Mouse (Mus musculus) midbrain, embryonic 15.5 days (tissue): Measurements from ENCODE around the gene Noto. TPM values are rescaled to one million over a fixed set of nuclear protein-coding genes. Genes with fewer than 3 reads are reported as not detected.
A peak's percentile ranks its signal among the peaks of the same experiment; 100 is the strongest.

ENCODE experiments used
- ATAC-seq: fragments of 200-750 bp; cut with Nextera tagmentation; replicated peaks from 2 replicates; pipeline ENCODE4 v1.8.0; 2017; ENCODE audit warnings: moderate TSS enrichment
- H3K27ac ChIP-seq: fragments of 300-500 bp; sonication (generic); 2 replicates; pipeline ENCODE4 v1.5.1; 2015; ENCODE audit warnings: mild to moderate bottlenecking, inconsistent platforms
- H3K27me3 ChIP-seq: fragments of 300-500 bp; sonication (generic); replicated peaks from 2 replicates; pipeline ENCODE4 v1.6.1; 2015; ENCODE audit warnings: inconsistent platforms
- H3K36me3 ChIP-seq: fragments of 300-500 bp; sonication (generic); replicated peaks from 2 replicates; pipeline ENCODE4 v1.6.1; 2015; ENCODE audit warnings: inconsistent platforms
- H3K4me1 ChIP-seq: fragments of 300-500 bp; sonication (generic); 2 replicates; pipeline ENCODE4 v1.6.1; 2015; ENCODE audit warnings: inconsistent platforms
- H3K4me2 ChIP-seq: fragments of 300-500 bp; sonication (generic); 2 replicates; pipeline ENCODE4 v1.6.1; 2015; ENCODE audit warnings: inconsistent platforms, mild to moderate bottlenecking, moderate library complexity
- H3K4me3 ChIP-seq: fragments of 300-500 bp; sonication (generic); 2 replicates; pipeline ENCODE4 v1.5.1; 2015; ENCODE audit warnings: mild to moderate bottlenecking, inconsistent platforms
- H3K9ac ChIP-seq: fragments of 300-500 bp; sonication (generic); 2 replicates; pipeline ENCODE4 v1.6.1; 2015; ENCODE audit warnings: mild to moderate bottlenecking, inconsistent platforms
- H3K9me3 ChIP-seq: fragments of 300-500 bp; sonication (generic); 2 replicates; pipeline ENCODE4 v1.6.1; 2016; ENCODE audit warnings: inconsistent platforms
- WGBS: fragments of 180-500 bp; shearing (Covaris S2); methylation state at CpG from one replicate; pipeline ENCODE4 v1.1.7; 2015; ENCODE audit warnings: mixed read lengths; 5-methylcytosine and 5-hydroxymethylcytosine counted together
- polyA plus RNA-seq: library from polyadenylated mRNA; unstranded; fragments of >200 nt; fragmentation: Nextera tagmentation; extraction: Ambion mirVana; gene quantifications from 2 replicates; pipeline ENCODE4 v1.2.1, GENCODE M21; 2015

The Noto gene
- polyA plus RNA-seq: not detected in 2 replicates

- Histone ChIP-seq H3K36me3 (no peaks in the 10 kb centered on the region), H3K4me1 (no peaks in the 10 kb centered on the region), H3K4me3 (no peak within 1 kb of the TSS), H3K9ac (no peak within 1 kb of the TSS), H3K27me3 (0 out of 2 replicates have a peak, but pooled peaks cover 5% of the 10 kb centered on the region), H3K9me3 (no peaks in the 10 kb centered on the region), H3K27ac (no peak within 1 kb of the TSS), H3K4me2 (no peak within 1 kb of the TSS)
- no peak for ATAC-seq
- WGBS: 17% methylated on average over 28 of the region's 28 CpGs
Measured at GRCm38 (mm10) chr6:85423836-85424379, at the start of gene Noto. Gene Noto (plus strand): TSS chr6:85423886.

DNA sequence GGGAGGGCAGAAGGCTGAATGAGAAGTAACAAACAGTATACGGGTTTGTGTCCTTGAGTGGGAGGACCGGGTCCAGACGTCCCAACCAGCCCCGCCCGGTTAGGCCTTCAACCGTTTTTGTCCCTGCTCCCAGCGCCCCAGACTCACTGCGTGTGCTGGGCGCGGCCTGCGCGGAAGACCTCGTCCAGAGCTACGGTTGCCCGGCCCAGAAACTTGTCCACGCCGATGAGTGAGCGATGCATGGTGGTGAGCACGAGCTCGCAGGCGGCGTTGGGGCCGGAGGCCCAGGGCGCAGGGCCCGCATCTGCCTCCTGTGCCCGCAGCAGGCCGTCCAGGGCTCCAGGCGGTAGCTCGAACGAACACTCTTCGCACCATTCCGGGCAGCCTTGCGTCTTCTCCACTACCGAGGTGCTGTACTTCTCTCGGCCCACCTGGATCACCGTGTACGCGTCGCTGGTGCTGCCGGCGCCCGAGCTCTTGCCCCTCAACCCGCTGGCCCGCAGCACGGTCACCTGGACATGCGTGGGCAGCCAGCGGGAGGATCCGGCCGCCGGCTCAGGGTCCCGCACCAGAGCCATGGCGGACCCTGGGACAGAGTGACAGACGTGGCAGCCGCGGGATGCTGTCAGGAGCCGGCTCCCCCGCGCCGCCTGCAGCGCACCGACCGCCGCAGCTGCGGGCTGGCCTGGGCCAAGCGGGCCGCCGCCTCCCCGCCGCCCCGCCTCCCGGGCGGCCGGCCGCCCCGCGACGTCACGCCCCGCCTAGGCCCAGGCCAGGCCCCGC, 49.5 kb upstream of the Noto start, which contains the start of gene Rab11fip5:
Rab11fip5 (minus strand) TSS at position 684 of the 783 bp plus-strand sequence.
- Histone ChIP-seq H3K9ac (peak within 1 kb of the TSS; percentile 86), H3K4me1 (peaks cover 28% of the 10 kb centered on the region), H3K9me3 (no peaks in the 10 kb centered on the region), H3K27me3 (no peaks in the 10 kb centered on the region; the same call in 1 of the 2 replicates), H3K27ac (peak within 1 kb of the TSS; percentile 83), H3K36me3 (no peaks in the 10 kb centered on the region), H3K4me3 (peak within 1 kb of the TSS; percentile 88), H3K4me2 (peak within 1 kb of the TSS; percentile 85)
- under 1% methylated on average over 80 of the region's 80 CpGs for WGBS
- ATAC-seq: peak; percentile 97

GRCm38 (mm10) chr6:85374734-85375114, 49.0 kb upstream of the Noto start:
- ATAC-seq: peak; percentile 95
- Histone ChIP-seq H3K36me3 (no peaks in the 10 kb centered on the region), H3K27ac (peak overlapping the region; percentile 83), H3K4me3 (peak overlapping the region; percentile 88), H3K9me3 (no peaks in the 10 kb centered on the region), H3K4me1 (peaks cover 28% of the 10 kb centered on the region), H3K4me2 (peak overlapping the region; percentile 85), H3K9ac (peak overlapping the region; percentile 86), H3K27me3 (no peaks in the 10 kb centered on the region; the same call in 1 of the 2 replicates)
- under 1% methylated on average over 19 of the region's 19 CpGs for WGBS

DNA sequence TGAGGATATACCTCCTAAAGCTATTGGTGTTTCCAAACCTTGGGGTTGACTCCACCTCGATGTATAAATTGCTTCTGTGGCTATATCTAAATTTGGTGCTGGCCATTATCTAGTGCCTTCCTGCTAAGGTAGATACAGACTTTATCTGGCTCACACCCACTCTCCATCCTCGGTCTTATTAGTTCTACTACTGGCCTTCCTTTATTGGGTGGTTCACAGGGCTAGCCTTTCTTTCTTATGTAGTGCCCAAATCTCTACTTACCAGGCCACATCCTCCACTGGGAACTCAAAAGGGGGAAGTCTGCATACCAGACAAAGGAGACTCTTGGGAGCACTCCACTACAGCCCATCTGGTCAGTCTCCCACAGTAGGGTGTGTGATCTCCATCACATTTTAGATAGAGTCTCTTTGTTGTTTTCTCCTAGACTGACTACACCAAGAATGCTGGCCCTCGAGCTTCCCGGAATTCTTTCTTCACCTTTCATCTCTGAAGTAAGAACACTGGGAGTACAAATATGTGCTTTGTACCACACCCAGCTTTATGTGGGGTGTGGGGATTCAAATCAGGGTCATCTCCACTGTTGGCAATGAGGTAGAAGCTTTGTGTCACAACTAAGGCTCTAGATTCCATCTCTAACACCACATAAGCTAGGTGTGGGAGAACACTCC, 46.5 kb upstream of the Noto start:
- 77% methylated on average over 4 of the region's 4 CpGs for WGBS
- no peak overlapping the region for H3K4me2 ChIP-seq
- H3K27ac ChIP-seq: no peak overlapping the region
- H3K4me3 ChIP-seq: no peak overlapping the region
- H3K4me1 ChIP-seq: peaks cover 22% of the 10 kb centered on the region
- no peaks in the 10 kb centered on the region; the same call in 1 of the 2 replicates for H3K27me3 ChIP-seq
- H3K36me3 ChIP-seq: no peaks in the 10 kb centered on the region
- no peak overlapping the region for H3K9ac ChIP-seq
- H3K9me3 ChIP-seq: no peaks in the 10 kb centered on the region
- ATAC-seq: no peak

DNA sequence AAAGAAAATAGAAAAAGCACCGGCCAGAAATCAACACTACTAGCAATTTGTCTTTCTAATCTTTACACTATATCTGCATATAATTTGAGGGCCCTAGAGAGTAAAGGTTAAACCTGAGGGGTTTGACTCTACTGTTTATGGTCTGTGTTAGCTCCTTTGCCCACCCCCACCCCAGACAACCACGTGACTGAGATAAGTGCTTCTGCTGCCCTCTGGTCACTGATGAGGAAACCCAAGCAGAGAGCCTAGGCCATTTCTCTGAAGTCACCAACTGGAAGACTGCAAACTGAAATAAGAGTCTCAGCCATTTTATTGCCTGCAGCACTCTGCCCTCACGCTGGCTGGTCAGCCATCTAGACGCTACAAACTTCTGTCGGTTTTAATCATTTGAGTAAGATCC, 45.8 kb upstream of the Noto start:
- no peaks in the 10 kb centered on the region for H3K9me3 ChIP-seq
- no peak overlapping the region for H3K4me3 ChIP-seq
- WGBS: 55% methylated on average over 5 of the region's 5 CpGs
- H3K36me3 ChIP-seq: no peaks in the 10 kb centered on the region
- H3K4me1 ChIP-seq: peaks cover 15% of the 10 kb centered on the region
- no peak for ATAC-seq
- no peak overlapping the region for H3K4me2 ChIP-seq
- no peak overlapping the region for H3K27ac ChIP-seq
- no peaks in the 10 kb centered on the region; the same call in 1 of the 2 replicates for H3K27me3 ChIP-seq
- no peak overlapping the region for H3K9ac ChIP-seq

GRCm38 (mm10) chr6:85378629-85379028, 45.1 kb upstream of the Noto start:
- Histone ChIP-seq H3K27me3 (no peaks in the 10 kb centered on the region; the same call in 1 of the 2 replicates), H3K4me3 (no peak overlapping the region), H3K27ac (no peak overlapping the region), H3K36me3 (no peaks in the 10 kb centered on the region), H3K4me2 (no peak overlapping the region), H3K4me1 (peaks cover 7% of the 10 kb centered on the region), H3K9me3 (no peaks in the 10 kb centered on the region), H3K9ac (no peak overlapping the region)
- no peak for ATAC-seq
- 66% methylated on average over 8 of the region's 8 CpGs for WGBS

- 25% methylated on average over 10 of the region's 10 CpGs for WGBS
- Histone ChIP-seq H3K4me3 (no peak overlapping the region), H3K4me2 (peak overlapping the region; percentile 21; the same call in 1 of the 2 replicates), H3K36me3 (no peaks in the 10 kb centered on the region), H3K27ac (no peak overlapping the region), H3K4me1 (peaks cover 3% of the 10 kb centered on the region; the same call in 1 of the 2 replicates), H3K9ac (no peak overlapping the region), H3K27me3 (no peaks in the 10 kb centered on the region; the same call in 1 of the 2 replicates), H3K9me3 (no peaks in the 10 kb centered on the region)
- peak; percentile 85 for ATAC-seq
Measured at GRCm38 (mm10) chr6:85380201-85380900, 43.3 kb upstream of the Noto start.

GRCm38 (mm10) chr6:85380901-85381647, 42.6 kb upstream of the Noto start:
- Histone ChIP-seq H3K9me3 (no peaks in the 10 kb centered on the region), H3K4me1 (peaks cover 3% of the 10 kb centered on the region; the same call in 1 of the 2 replicates), H3K27me3 (no peaks in the 10 kb centered on the region), H3K9ac (no peak overlapping the region), H3K27ac (no peak overlapping the region), H3K4me2 (peak overlapping the region; percentile 21; the same call in 1 of the 2 replicates), H3K4me3 (no peak overlapping the region), H3K36me3 (no peaks in the 10 kb centered on the region)
- peak; percentile 50; the same call in 1 of the 2 replicates for ATAC-seq
- WGBS: 19% methylated on average over 17 of the region's 17 CpGs

- no peaks in the 10 kb centered on the region; the same call in 1 of the 2 replicates for H3K27me3 ChIP-seq
- no peak overlapping the region for H3K4me3 ChIP-seq
- no peak overlapping the region for H3K4me2 ChIP-seq
- no peaks in the 10 kb centered on the region for H3K36me3 ChIP-seq
- peaks cover 3% of the 10 kb centered on the region; the same call in 1 of the 2 replicates for H3K4me1 ChIP-seq
- no peaks in the 10 kb centered on the region for H3K9me3 ChIP-seq
- no peak overlapping the region for H3K27ac ChIP-seq
- H3K9ac ChIP-seq: no peak overlapping the region
- 85% methylated on average over 10 of the region's 10 CpGs for WGBS
- no peak for ATAC-seq
Measured at GRCm38 (mm10) chr6:85381648-85382020, 42.1 kb upstream of the Noto start.

DNA sequence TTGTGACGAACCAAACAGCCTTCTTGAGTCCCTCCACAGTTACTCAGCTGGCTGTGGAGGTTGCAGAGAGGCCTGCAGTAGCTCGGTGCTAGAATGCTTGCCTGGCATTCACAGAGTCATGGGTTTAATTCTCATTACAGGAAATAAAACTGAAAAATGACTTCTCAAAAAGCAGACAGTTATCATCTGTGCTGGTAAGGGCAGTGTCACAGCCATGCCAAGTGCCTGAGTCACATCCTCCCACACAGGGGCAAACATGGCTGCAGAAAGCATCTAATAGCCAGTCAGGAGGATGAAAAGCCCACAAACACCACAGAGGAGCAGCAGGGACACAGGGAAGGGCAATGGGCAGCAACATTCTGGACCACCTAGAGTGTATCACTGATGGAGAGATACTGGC, 40.9 kb upstream of the Noto start:
- 88% methylated on average over 2 of the region's 2 CpGs for WGBS
- H3K36me3 ChIP-seq: no peaks in the 10 kb centered on the region
- no peaks in the 10 kb centered on the region; the same call in 1 of the 2 replicates for H3K27me3 ChIP-seq
- H3K27ac ChIP-seq: no peak overlapping the region
- no peak for ATAC-seq
- H3K4me3 ChIP-seq: no peak overlapping the region
- H3K9me3 ChIP-seq: no peaks in the 10 kb centered on the region
- peaks cover 3% of the 10 kb centered on the region; the same call in 1 of the 2 replicates for H3K4me1 ChIP-seq
- no peak overlapping the region for H3K4me2 ChIP-seq
- H3K9ac ChIP-seq: no peak overlapping the region

DNA sequence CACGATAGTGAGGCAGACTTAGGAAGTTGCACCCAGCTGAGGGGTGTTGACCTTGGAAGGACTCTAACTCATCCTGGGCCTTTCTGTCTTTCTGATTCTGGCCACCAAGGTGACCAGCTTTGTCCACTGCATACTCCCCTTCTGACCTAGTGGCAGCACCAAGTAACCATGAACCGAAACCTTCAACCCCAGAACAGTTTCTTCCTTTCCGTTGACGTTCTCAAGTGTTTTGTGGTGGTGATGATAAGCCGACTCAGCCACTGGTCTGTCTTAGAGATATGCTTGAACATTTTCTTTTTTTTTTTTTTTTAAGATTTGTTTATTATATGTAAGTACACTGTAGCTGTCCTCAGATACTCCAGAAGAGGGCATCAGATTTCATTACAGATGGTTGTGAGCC, 35.1 kb upstream of the Noto start:
- H3K4me1 ChIP-seq: no peaks in the 10 kb centered on the region
- H3K9me3 ChIP-seq: no peaks in the 10 kb centered on the region
- H3K4me3 ChIP-seq: no peak overlapping the region
- WGBS: 83% methylated on average over 5 of the region's 5 CpGs
- H3K9ac ChIP-seq: no peak overlapping the region
- H3K36me3 ChIP-seq: no peaks in the 10 kb centered on the region
- H3K27me3 ChIP-seq: no peaks in the 10 kb centered on the region; the same call in 1 of the 2 replicates
- no peak overlapping the region for H3K27ac ChIP-seq
- no peak for ATAC-seq
- H3K4me2 ChIP-seq: no peak overlapping the region
